In the genomic region with DNA sequence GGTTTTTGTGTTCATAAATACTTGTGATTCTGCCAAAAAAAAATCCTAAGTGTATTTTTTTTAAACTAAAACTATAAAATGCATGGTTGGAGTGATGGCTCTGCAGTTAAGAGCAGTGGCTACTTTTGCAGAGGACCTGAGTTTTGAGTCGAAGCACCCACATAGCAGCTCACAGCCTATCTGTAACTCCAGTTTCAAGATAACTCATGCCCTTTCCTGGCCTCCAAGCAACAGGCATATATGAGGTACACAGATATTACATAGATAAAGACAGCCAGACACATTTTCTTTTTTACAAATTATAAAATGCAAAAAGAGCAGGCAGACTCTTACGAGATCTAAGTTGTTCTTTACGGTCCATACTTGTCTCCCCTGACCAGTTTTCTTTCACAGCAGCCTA, we compare ENCODE assay signal across 19 mouse cellular contexts.
"Had no signal": no experiment of that assay in that cellular context is flagged by ENCODE, and none has a peak within 500 bp of the region (broad histone marks: within the 10 kb centered on the region; RNA-seq: fewer than 3 reads in every experiment).

No protein-coding gene starts in this region.

- H3K4me1 ChIP-seq: midbrain, embryonic 12.5 days; midbrain, embryonic 15.5 days; neural tube, embryonic 13.5 days; stomach, embryonic 15.5 days had no signal

- H3K4me3 ChIP-seq: left cerebral cortex, adult 2 months; liver, embryonic 15.5 days; midbrain, embryonic 12.5 days; midbrain, embryonic 15.5 days; neural tube, embryonic 13.5 days; stomach, embryonic 15.5 days had no signal

- H3K27me3 ChIP-seq: liver, embryonic 15.5 days; midbrain, embryonic 12.5 days; midbrain, embryonic 15.5 days; neural tube, embryonic 13.5 days; stomach, embryonic 15.5 days had no signal

- ATAC-seq: inflammation-experienced regulatory T-cells, adult 6 months; intestine, postnatal 0 days; lung, postnatal 0 days; midbrain, embryonic 15.5 days had no signal

- H3K27ac ChIP-seq: kidney, postnatal 0 days; left cerebral cortex, adult 2 months; liver, embryonic 15.5 days; midbrain, embryonic 12.5 days; midbrain, embryonic 15.5 days; neural tube, embryonic 13.5 days; stomach, embryonic 15.5 days had no signal

- DNase-seq: kidney, adult 2 months; kidney, postnatal 36 days; layer of hippocampus, postnatal 36 days; lung, embryonic 14.5 days; lung, postnatal 4 days; retina, postnatal 1 day; right cerebral cortex, postnatal 25 days; spleen, adult 18-20 months; thymus, postnatal 25 days had no signal

- H3K9me3 ChIP-seq: liver, embryonic 15.5 days; midbrain, embryonic 12.5 days; midbrain, embryonic 15.5 days; stomach, embryonic 15.5 days had no signal

- H3K9ac ChIP-seq: liver, embryonic 15.5 days; lung, embryonic 14.5 days; midbrain, embryonic 12.5 days; midbrain, embryonic 15.5 days; neural tube, embryonic 13.5 days; stomach, embryonic 15.5 days had no signal

- H3K4me2 ChIP-seq: liver, embryonic 15.5 days; lung, embryonic 14.5 days; midbrain, embryonic 12.5 days; midbrain, embryonic 15.5 days; neural tube, embryonic 13.5 days; stomach, embryonic 15.5 days had no signal

- H3K36me3 ChIP-seq: liver, embryonic 15.5 days had no signal
